Mouse (Mus musculus) midbrain, postnatal 0 days (tissue): ENCODE measurements at regions not wholly inside any gene's neighbourhood (a gene's known extent, or its start where the extent isn't known, plus 50 kb on each side); places are given as distances from the start of the nearest gene placed in this dataset.

ENCODE experiments used
- ATAC-seq: fragments of 200-750 bp; cut with Nextera tagmentation; 2 replicates; pipeline ENCODE4 v1.8.0; 2017; ENCODE audit warnings: moderate number of reproducible peaks, mild to moderate bottlenecking, moderate TSS enrichment, moderate library complexity; ENCODE audit not compliant: low FRiP score
- DNase-seq: peaks from one replicate; pipeline ENCODE4 v3.0.0-alpha.2; 2015; ENCODE audit warnings: low spot score
- H3K27ac ChIP-seq: fragments of 300-500 bp; sonication (generic); 2 replicates; pipeline ENCODE4 v1.5.1; 2014; ENCODE audit warnings: low read depth, mild to moderate bottlenecking, low read length, mixed read lengths
- H3K27me3 ChIP-seq: fragments of 300-500 bp; sonication (generic); 2 replicates; pipeline ENCODE4 v1.6.1; 2014; ENCODE audit warnings: low read length, control low read depth, mixed read lengths; ENCODE audit not compliant: insufficient read depth
- H3K36me3 ChIP-seq: fragments of 300-500 bp; sonication (generic); 2 replicates; pipeline ENCODE4 v1.6.1; 2014; ENCODE audit warnings: low read length, control low read depth, mixed read lengths; ENCODE audit not compliant: insufficient read depth
- H3K4me1 ChIP-seq: fragments of 300-500 bp; sonication (generic); 2 replicates; pipeline ENCODE4 v1.6.1; 2014; ENCODE audit warnings: mild to moderate bottlenecking, control low read depth, antibody characterized with exemption, low read length, mixed read lengths; ENCODE audit not compliant: insufficient read depth
- H3K4me2 ChIP-seq: fragments of 300-500 bp; sonication (generic); 2 replicates; pipeline ENCODE4 v1.6.1; 2014; ENCODE audit warnings: low read depth, mild to moderate bottlenecking, low read length, mixed read lengths; ENCODE audit not compliant: poor library complexity, severe bottlenecking
- H3K4me3 ChIP-seq: fragments of 300-500 bp; sonication (generic); 2 replicates; pipeline ENCODE4 v1.5.1; 2014; ENCODE audit warnings: low read depth, mild to moderate bottlenecking, low read length, moderate library complexity
- H3K9ac ChIP-seq: fragments of 300-500 bp; sonication (generic); replicated peaks from 2 replicates; pipeline ENCODE4 v1.6.1; 2014; ENCODE audit warnings: mild to moderate bottlenecking, low read length, moderate library complexity, mixed read lengths; ENCODE audit not compliant: poor library complexity, severe bottlenecking
- H3K9me3 ChIP-seq: fragments of 300-500 bp; sonication (generic); 2 replicates; pipeline ENCODE4 v1.6.1; 2016; ENCODE audit warnings: low read length, control low read depth
- CTCF ChIP-seq: IDR thresholded peaks from 2 replicates; pipeline ENCODE4 v1.5.1; 2016; ENCODE audit warnings: antibody characterized with exemption, mild to moderate bottlenecking
- WGBS: fragments of 180-500 bp; shearing (Covaris S2); extraction: QIAGEN DNeasy Blood & Tissue Kit; methylation state at CpG from one replicate; pipeline ENCODE4 v1.1.7; 2014; 5-methylcytosine and 5-hydroxymethylcytosine counted together

- 100% methylated on average over 1 of the region's 1 CpGs for WGBS
- H3K4me3 ChIP-seq = no peak overlapping the region
- no peaks in the 10 kb centered on the region for H3K4me1 ChIP-seq
These were observed 114.4 kb upstream of the Vegfc start for GRCm38 (mm10) chr8:53962993-53963392.

GRCm38 (mm10) chr8:53984296-53984695 lies 93.1 kb upstream of the Vegfc start:
- DNase-seq = no peak
- Histone ChIP-seq H3K4me1 (no peaks in the 10 kb centered on the region), H3K27ac (no peak overlapping the region), H3K27me3 (no peaks in the 10 kb centered on the region), H3K9ac (no peak overlapping the region), H3K36me3 (no peaks in the 10 kb centered on the region), H3K4me3 (no peak overlapping the region), H3K4me2 (no peak overlapping the region), H3K9me3 (no peaks in the 10 kb centered on the region)
- no peak for ATAC-seq
- no peak for TF ChIP-seq CTCF
- WGBS = 89% methylated on average over 2 of the region's 2 CpGs

More at GRCm38 (mm10) chr8:53962993-53963392, 114.4 kb upstream of the Vegfc start:
- Histone ChIP-seq H3K9ac (no peak overlapping the region), H3K36me3 (no peaks in the 10 kb centered on the region), H3K27me3 (no peaks in the 10 kb centered on the region), H3K9me3 (no peaks in the 10 kb centered on the region), H3K4me2 (no peak overlapping the region), H3K27ac (no peak overlapping the region)
- DNase-seq = no peak
- no peak for TF ChIP-seq CTCF
- no peak for ATAC-seq

GRCm38 (mm10) chr8:53985685-53986084 lies 91.7 kb upstream of the Vegfc start:
- H3K4me2 ChIP-seq = no peak overlapping the region
- ATAC-seq (no peak), DNase-seq (no peak)
- 97% methylated on average over 1 of the region's 1 CpGs for WGBS
- no peak overlapping the region for H3K9ac ChIP-seq
- no peak for TF ChIP-seq CTCF
- no peaks in the 10 kb centered on the region for H3K4me1 ChIP-seq
- no peaks in the 10 kb centered on the region for H3K9me3 ChIP-seq
- H3K27me3 ChIP-seq = no peaks in the 10 kb centered on the region
- no peaks in the 10 kb centered on the region for H3K36me3 ChIP-seq
- no peak overlapping the region for H3K4me3 ChIP-seq
- H3K27ac ChIP-seq = no peak overlapping the region

GRCm38 (mm10) chr8:53994208-53994607 lies 83.2 kb upstream of the Vegfc start:
- WGBS = 92% methylated on average over 3 of the region's 3 CpGs

GRCm38 (mm10) chr8:53997461-53997860 lies 79.9 kb upstream of the Vegfc start:
- ATAC-seq (no peak), DNase-seq (peak; percentile 5)
- no peaks in the 10 kb centered on the region for H3K36me3 ChIP-seq
- H3K27me3 ChIP-seq = no peaks in the 10 kb centered on the region
- H3K4me1 ChIP-seq = no peaks in the 10 kb centered on the region
- no peaks in the 10 kb centered on the region for H3K9me3 ChIP-seq
- H3K9ac ChIP-seq = no peak overlapping the region
- no peak overlapping the region for H3K27ac ChIP-seq
- H3K4me3 ChIP-seq = no peak overlapping the region
- TF ChIP-seq CTCF = no peak
- H3K4me2 ChIP-seq = no peak overlapping the region
- WGBS = 82% methylated on average over 2 of the region's 2 CpGs

More at GRCm38 (mm10) chr8:53994208-53994607, 83.2 kb upstream of the Vegfc start:
- Histone ChIP-seq H3K27me3 (no peaks in the 10 kb centered on the region), H3K4me1 (no peaks in the 10 kb centered on the region), H3K27ac (no peak overlapping the region), H3K9ac (no peak overlapping the region), H3K9me3 (no peaks in the 10 kb centered on the region), H3K4me3 (no peak overlapping the region), H3K4me2 (no peak overlapping the region), H3K36me3 (no peaks in the 10 kb centered on the region)
- ATAC-seq (no peak), DNase-seq (no peak)
- TF ChIP-seq CTCF = no peak

- TF ChIP-seq CTCF = no peak
- Histone ChIP-seq H3K4me2 (no peak overlapping the region), H3K4me1 (no peaks in the 10 kb centered on the region), H3K9me3 (no peaks in the 10 kb centered on the region), H3K27me3 (no peaks in the 10 kb centered on the region), H3K36me3 (no peaks in the 10 kb centered on the region), H3K9ac (no peak overlapping the region), H3K27ac (no peak overlapping the region), H3K4me3 (no peak overlapping the region)
- no peak for ATAC-seq
- 26% methylated on average over 1 of the region's 1 CpGs for WGBS
- peak; percentile 8 for DNase-seq
These were observed 74.5 kb upstream of the Vegfc start for GRCm38 (mm10) chr8:54002948-54003347.
